Comparison of ENCODE assay signal across 11 mouse cellular contexts in the genomic region with DNA sequence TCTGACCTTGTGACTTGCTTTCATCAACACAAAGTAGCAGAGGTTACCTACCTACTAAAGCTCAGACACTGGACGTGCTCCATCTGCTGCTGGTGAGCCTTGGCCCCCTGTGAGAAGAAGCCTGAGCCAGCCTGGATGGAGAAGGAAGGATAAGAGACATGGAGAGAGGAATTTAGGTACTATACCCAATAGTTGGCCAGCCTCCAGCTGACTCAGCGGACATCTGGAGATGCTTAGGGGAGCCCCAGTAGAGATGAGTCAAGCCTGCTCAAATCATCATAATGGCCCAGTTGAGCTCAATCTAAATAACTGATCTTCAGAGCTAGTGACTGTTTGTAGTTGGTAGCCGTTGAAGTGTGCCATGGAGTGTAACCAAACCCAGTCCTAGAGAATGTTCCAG. TPM values are rescaled to one million over a fixed set of nuclear protein-coding genes. Genes with fewer than 3 reads are reported as not detected.
DNase-seq lines count a peak whose midpoint lies in the region; ATAC-seq lines count a peak whose summit lies in the region.
"Had no signal": no experiment of that assay in that cellular context is flagged by ENCODE, and none has a peak within 500 bp of the region (broad histone marks: within the 10 kb centered on the region; RNA-seq: fewer than 3 reads in every experiment).

No protein-coding gene starts in this region.

- no peaks in the 10 kb centered on the region for H3K9me3 ChIP-seq in embryonic facial prominence, embryonic 10.5 days
- no peaks in the 10 kb centered on the region for H3K9me3 ChIP-seq in heart, embryonic 12.5 days (replicated peaks)
- H3K9me3 ChIP-seq: hindbrain, embryonic 13.5 days had no signal

- DNase-seq in frontal cortex, postnatal 10 days (ENCODE audit: low spot score in 2 of 2), result no peak
- peak; percentile 89 for DNase-seq in MN1 (ENCODE audit: low spot score)
- peak; percentile 11 for DNase-seq in embryonic facial prominence, embryonic 10.5 days (ENCODE audit: low spot score)
- peak; percentile 37 to 42 for DNase-seq in left cerebral cortex, postnatal 14 days (ENCODE audit: low spot score in 2 of 2)
- no peak for DNase-seq in kidney, adult 9 months

- no peaks in the 10 kb centered on the region for H3K27me3 ChIP-seq in embryonic facial prominence, embryonic 10.5 days (replicated peaks; ENCODE audit: low read depth, poor library complexity, severe bottlenecking)
- H3K27me3 ChIP-seq in heart, embryonic 12.5 days (replicated peaks), result no peaks in the 10 kb centered on the region
- H3K27me3 ChIP-seq: hindbrain, embryonic 13.5 days had no signal

- H3K4me3 ChIP-seq in embryonic facial prominence, embryonic 10.5 days, result no peak overlapping the region
- no peak overlapping the region for H3K4me3 ChIP-seq in heart, embryonic 12.5 days
- H3K4me3 ChIP-seq: hindbrain, embryonic 13.5 days had no signal

- intact Hi-C loops in left cerebral cortex, postnatal 14 days (cut with DNase I), result no loop called here

- 0 out of 2 replicates have a peak, but pooled peaks cover 5% of the 10 kb centered on the region for H3K4me1 ChIP-seq in embryonic facial prominence, embryonic 10.5 days
- peaks cover 4% of the 10 kb centered on the region for H3K4me1 ChIP-seq in heart, embryonic 12.5 days (replicated peaks)
- H3K4me1 ChIP-seq: hindbrain, embryonic 13.5 days had no signal

- H3K9ac ChIP-seq in heart, embryonic 12.5 days, result no peak overlapping the region
- H3K9ac ChIP-seq: hindbrain, embryonic 13.5 days had no signal

- H3K36me3 ChIP-seq in embryonic facial prominence, embryonic 10.5 days (replicated peaks), result no peaks in the 10 kb centered on the region
- H3K36me3 ChIP-seq in heart, embryonic 12.5 days, result no peaks in the 10 kb centered on the region
- H3K36me3 ChIP-seq: hindbrain, embryonic 13.5 days had no signal

- WGBS in embryonic facial prominence, embryonic 10.5 days, result 76% methylated on average over 3 of the region's 3 CpGs
- WGBS in heart, embryonic 12.5 days, result 58% methylated on average over 3 of the region's 3 CpGs

- peak; percentile 90 for ATAC-seq in frontal cortex, adult (ENCODE audit: low TSS enrichment)
- no peak for ATAC-seq in megakaryocyte progenitor cell, adult 5-6 weeks (replicated peaks; ENCODE audit: poor library complexity)
- no peak for ATAC-seq in heart, embryonic 12.5 days (ENCODE audit: insufficient number of reproducible peaks, low FRiP score)
- ATAC-seq: forebrain, embryonic 14.5 days had no signal

- H3K27ac ChIP-seq in embryonic facial prominence, embryonic 10.5 days (replicated peaks), result no peak overlapping the region
- H3K27ac ChIP-seq in heart, embryonic 12.5 days (ENCODE audit: poor library complexity, severe bottlenecking), result no peak overlapping the region
- H3K27ac ChIP-seq: hindbrain, embryonic 13.5 days had no signal

- no peak overlapping the region for H3K4me2 ChIP-seq in heart, embryonic 12.5 days
- H3K4me2 ChIP-seq: hindbrain, embryonic 13.5 days had no signal

RNA-seq across cellular contexts. Expression of a gene that starts 53.7 kb away (rescaled TPM):
- polyA plus RNA-seq in embryonic facial prominence, embryonic 10.5 days (2016; fragmentation: Nextera tagmentation; extraction: Ambion mirVana), result 0.67 TPM in 1 of 2 replicates, not detected in the other
- total RNA-seq in left cerebral cortex, postnatal 14 days (2021), result 1 to 10 TPM; 4.2 to 7.5 TPM
- total RNA-seq in megakaryocyte progenitor cell, adult 5-6 weeks (2015), result not detected in 2 replicates
- not detected in 2 replicates for total RNA-seq in megakaryocyte progenitor cell, adult 5-6 weeks (2017)
- polyA plus RNA-seq in heart, embryonic 12.5 days (2016; fragmentation: Nextera tagmentation; extraction: Ambion mirVana), result 0.51 and 0.96 TPM in 2 replicates
- polyA plus RNA-seq: small intestine, adult 2 months had no signal

Comparison
In these comparisons a context has a peak if more than half of its experiments do, and no peak if none do; other contexts are left out.
1. DNase-seq: peak in MN1 (single experiment), embryonic facial prominence, embryonic 10.5 days (single experiment) and left cerebral cortex, postnatal 14 days (2 of 2); none in frontal cortex, postnatal 10 days (0 of 2) and kidney, adult 9 months (single experiment).
2. RNA of a gene that starts 53.7 kb away (total RNA-seq): 4.2 to 7.5 TPM in left cerebral cortex, postnatal 14 days; not detected in megakaryocyte progenitor cell, adult 5-6 weeks; every median in the first group is over 4 times any median in the second.